Mouse (Mus musculus) ES-E14 (cell line): ENCODE results near the gene Tfpt.

Experiments
- CHD2 ChIP-seq: IDR thresholded peaks from 2 replicates; pipeline ENCODE4 v1.6.1; 2014; ENCODE audit warnings: mild to moderate bottlenecking, low read depth, low read length, inconsistent platforms
- MAFK ChIP-seq: IDR thresholded peaks from 2 replicates; pipeline ENCODE4 v1.6.1; 2014; ENCODE audit warnings: mild to moderate bottlenecking, low read depth, low read length, inconsistent platforms; ENCODE audit not compliant: insufficient read depth
- ZC3H11A ChIP-seq: IDR thresholded peaks from 2 replicates; pipeline ENCODE4 v1.6.1; 2012; ENCODE audit warnings: low read depth, mild to moderate bottlenecking, inconsistent platforms, low read length, borderline replicate concordance

DNA sequence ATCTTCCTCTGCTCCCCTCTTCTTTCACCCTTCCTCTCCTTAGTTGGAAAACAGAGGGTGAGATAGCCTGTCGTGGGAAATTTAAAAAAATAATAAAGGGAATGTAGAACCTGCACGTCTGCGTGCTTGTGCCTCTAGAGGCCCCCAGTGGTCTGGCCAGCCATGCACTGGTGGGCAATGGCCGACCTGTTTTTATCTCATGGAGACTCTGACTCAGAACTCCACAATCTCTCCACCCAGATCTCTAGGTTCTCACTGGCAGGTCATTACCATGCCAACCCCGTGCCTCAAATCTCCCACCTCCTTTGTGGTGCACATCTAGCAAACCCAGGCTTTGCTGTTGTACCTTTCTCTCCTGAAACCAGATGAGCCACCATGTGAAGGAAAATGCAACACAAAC is 35.0 kb downstream of the Tfpt start:
- no peak for TF ChIP-seq ZC3H11A
- TF ChIP-seq CHD2, result no peak
- TF ChIP-seq MAFK, result no peak
